Mouse (Mus musculus) lung, postnatal 25 days (tissue): ENCODE measurements at regions not wholly inside any gene's neighbourhood (a gene's known extent, or its start where the extent isn't known, plus 50 kb on each side); places are given as distances from the start of the nearest gene placed in this dataset.
A peak's percentile ranks its signal among the peaks of the same experiment; 100 is the strongest.

Experiments used
- DNase-seq: peaks from one replicate; pipeline ENCODE4 v3.0.0; 2022; ENCODE audit warnings: low spot score

GRCm38 (mm10) chr13:53800978-53801377 lies 254.5 kb downstream of the Drd1 start:
- no peak for DNase-seq

GRCm38 (mm10) chr13:53788809-53789208 lies 266.7 kb downstream of the Drd1 start:
- peak; percentile 4 for DNase-seq

- DNase-seq: peak; percentile 59
Observed at GRCm38 (mm10) chr13:53783492-53783891, 272.0 kb downstream of the Drd1 start.

GRCm38 (mm10) chr13:53779150-53779549 lies 276.4 kb downstream of the Drd1 start:
- no peak for DNase-seq

- DNase-seq: no peak
Observed at GRCm38 (mm10) chr13:53776421-53776820, 279.1 kb downstream of the Drd1 start.

- DNase-seq: peak; percentile 4
Observed at GRCm38 (mm10) chr13:53775687-53776086, 279.8 kb downstream of the Drd1 start.

GRCm38 (mm10) chr13:53764613-53765243 lies 290.8 kb downstream of the Drd1 start:
- peak; percentile 28 for DNase-seq

GRCm38 (mm10) chr13:53757576-53758237 lies 284.8 kb upstream of the Msx2 start:
- DNase-seq: no peak

- no peak for DNase-seq
Observed at GRCm38 (mm10) chr13:53756970-53757530, 284.2 kb upstream of the Msx2 start.

- DNase-seq: no peak
Observed at GRCm38 (mm10) chr13:53755046-53755615, 282.3 kb upstream of the Msx2 start.

GRCm38 (mm10) chr13:53753049-53753448 lies 280.2 kb upstream of the Msx2 start:
- DNase-seq: no peak

GRCm38 (mm10) chr13:53740981-53741380 lies 268.1 kb upstream of the Msx2 start:
- DNase-seq: no peak

GRCm38 (mm10) chr13:53739127-53739526 lies 266.3 kb upstream of the Msx2 start:
- no peak for DNase-seq

- peak; percentile 6 for DNase-seq
Observed at GRCm38 (mm10) chr13:53734944-53735343, 262.1 kb upstream of the Msx2 start.

GRCm38 (mm10) chr13:53730259-53730902 lies 257.5 kb upstream of the Msx2 start:
- DNase-seq: no peak

GRCm38 (mm10) chr13:53729848-53730247 lies 257.0 kb upstream of the Msx2 start:
- DNase-seq: no peak

GRCm38 (mm10) chr13:53726031-53726430 lies 253.2 kb upstream of the Msx2 start:
- no peak for DNase-seq

GRCm38 (mm10) chr13:53722881-53723280 lies 250.0 kb upstream of the Msx2 start:
- no peak for DNase-seq

- DNase-seq: no peak
Observed at GRCm38 (mm10) chr13:53721038-53721463, 248.2 kb upstream of the Msx2 start.

GRCm38 (mm10) chr13:53717582-53717981 lies 244.7 kb upstream of the Msx2 start:
- DNase-seq: no peak

- DNase-seq: no peak
Observed at GRCm38 (mm10) chr13:53717086-53717485, 244.2 kb upstream of the Msx2 start.

GRCm38 (mm10) chr13:53709062-53709461 lies 236.2 kb upstream of the Msx2 start:
- no peak for DNase-seq

GRCm38 (mm10) chr13:53707548-53707947 lies 234.7 kb upstream of the Msx2 start:
- DNase-seq: no peak
